Mouse (Mus musculus): Measurements from ENCODE around the gene Rtl8b. TPM values are rescaled to one million over a fixed set of nuclear protein-coding genes. Genes with fewer than 3 reads are reported as not detected.
"Not testable (repeated sequence)": the region's sequence is repeated elsewhere in the genome, so short reads cannot be mapped to it uniquely, and the experiment has no call there.

Gene Rtl8b
- total RNA-seq, 2 experiments from 2014 or later, result 242 to 268 TPM

- no peak for TF ChIP-seq CTCF (IDR thresholded peaks at IDR 0.05)
- no peak for DNase-seq (ENCODE audit: extremely low spot score in 1 of 2, low spot score in 2 of 2)
- Histone ChIP-seq H3K27ac (no peak overlapping the region), H3K4me3 (no peak overlapping the region)
- intact Hi-C loops (cut with DNase I), result no loop called here
Measured at GRCm38 (mm10) chrX:53645885-53646284, 24.3 kb downstream of the Rtl8b start.

GRCm38 (mm10) chrX:53642980-53643961 lies 26.9 kb downstream of the Rtl8b start, which contains the start of gene Rtl8a:
TSS of gene Rtl8a (minus strand) at chrX:53643682.
- Histone ChIP-seq H3K27ac (peak within 1 kb of the TSS; percentile 41; the same call in 1 of the 2 replicates), H3K4me3 (peak within 1 kb of the TSS; percentile 15)
- DNase-seq (ENCODE audit: extremely low spot score in 1 of 2, low spot score in 2 of 2), result peak; percentile 61 to 72
- intact Hi-C loops (cut with DNase I), result not testable (repeated sequence)

GRCm38 (mm10) chrX:53642604-53642979 lies 27.6 kb downstream of the Rtl8b start:
- H3K4me3 ChIP-seq; DNase-seq (ENCODE audit: extremely low spot score in 1 of 2, low spot score in 2 of 2); H3K27ac ChIP-seq; intact Hi-C loops (cut with DNase I): not testable (repeated sequence)

- H3K27ac ChIP-seq; intact Hi-C loops (cut with DNase I); DNase-seq (ENCODE audit: extremely low spot score in 1 of 2, low spot score in 2 of 2); H3K4me3 ChIP-seq: not testable (repeated sequence)
Measured at GRCm38 (mm10) chrX:53638107-53638506, 32.1 kb downstream of the Rtl8b start.

Other genes with a start within 250 kb of the Rtl8b start
- not detected for gene Etd, start 235.5 kb downstream of the Rtl8b start, total RNA-seq (2021)
- gene Rtl8c, start 62.4 kb downstream of the Rtl8b start, total RNA-seq (2021), result 100 to 1,000 TPM; 251 to 262 TPM
- gene Gm14597, start 61.4 kb downstream of the Rtl8b start, total RNA-seq (2021), result not detected
- 100 to 1,000 TPM; 259 to 384 TPM for gene Rtl8a, start 26.7 kb downstream of the Rtl8b start, total RNA-seq (2021)
- under 1 TPM in 1 of 2 experiments, not detected in 1; 0.25 TPM for gene 4930502E18Rik, start 54.4 kb upstream of the Rtl8b start, total RNA-seq (2021)
- gene 1700013H16Rik, start 87.4 kb upstream of the Rtl8b start, total RNA-seq (2021), result not detected
- gene Zfp36l3, start 106.0 kb upstream of the Rtl8b start, total RNA-seq (2021), result not detected
- 1 to 10 TPM; 1.2 TPM for gene Xlr, start 127.3 kb upstream of the Rtl8b start, total RNA-seq (2021)

All from left cerebral cortex, adult 2 months (tissue).